Mouse (Mus musculus) cerebellum, adult 9-10 months (tissue): Measurements from ENCODE around the gene Tm9sf4.
A peak's percentile ranks its signal among the peaks of the same experiment; 100 is the strongest.

Source experiments
- DNase-seq: peaks from one replicate; pipeline ENCODE4 v3.0.0; 2022

Gene Tm9sf4

GRCm38 (mm10) chr2:153160133-153160532 is 970 bp upstream of the Tm9sf4 start:
- DNase-seq: no peak

GRCm38 (mm10) chr2:153161684-153162080 is 579 bp downstream of the Tm9sf4 start:
- DNase-seq: peak; percentile 35

DNA sequence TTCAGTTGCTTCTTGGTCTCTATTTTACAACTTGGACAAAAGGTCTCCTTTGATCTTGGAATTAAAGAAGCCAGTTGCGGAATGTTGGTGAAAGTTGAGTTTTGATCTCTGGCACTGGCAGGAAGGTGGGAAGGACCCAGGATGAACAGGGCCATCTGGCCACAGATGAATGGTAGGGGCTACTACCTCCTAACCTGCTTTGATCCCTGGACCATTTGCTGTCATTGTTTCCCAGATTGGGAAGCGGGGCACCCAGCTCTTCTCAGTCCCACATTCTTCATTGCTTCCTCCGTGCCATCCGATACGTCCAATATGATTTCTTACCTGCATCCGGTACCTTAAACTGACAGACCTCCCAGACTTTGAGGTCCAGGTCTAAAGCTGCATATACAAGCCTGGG is 6.0 kb downstream of the Tm9sf4 start:
- no peak for DNase-seq

GRCm38 (mm10) chr2:153168134-153168820 is 7.2 kb downstream of the Tm9sf4 start:
- no peak for DNase-seq

- DNase-seq: no peak
Measured at GRCm38 (mm10) chr2:153170490-153171224, 9.6 kb downstream of the Tm9sf4 start.

GRCm38 (mm10) chr2:153171966-153172365 is 10.9 kb downstream of the Tm9sf4 start:
- no peak for DNase-seq

DNA sequence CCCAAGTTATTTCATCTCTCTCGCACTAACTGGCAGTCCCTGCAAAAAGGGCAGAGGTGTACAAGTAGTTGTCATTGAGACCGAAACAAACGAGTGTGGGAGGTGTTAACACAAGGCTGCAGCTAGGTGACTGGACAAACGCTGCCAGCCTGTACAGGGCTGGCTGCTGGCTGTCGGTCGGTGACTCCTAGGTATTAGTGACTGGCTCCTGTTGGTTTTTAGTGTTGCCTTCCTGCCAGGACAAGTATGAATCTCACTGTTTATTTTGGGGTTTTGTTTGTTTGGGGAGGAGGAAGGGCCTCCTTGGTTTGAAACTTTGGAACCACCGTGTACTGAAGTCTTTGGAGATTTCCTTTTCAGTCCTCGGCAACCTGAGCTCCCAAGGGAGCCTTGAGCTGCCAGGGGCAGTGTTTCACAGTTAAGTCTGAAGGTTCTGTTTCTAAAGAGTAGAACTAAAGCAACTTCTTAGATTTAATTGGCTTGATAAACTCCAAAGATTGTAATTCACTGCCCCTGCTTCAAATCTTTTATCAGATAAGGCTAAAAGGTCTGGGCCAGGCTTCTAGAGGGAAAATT is 15.0 kb downstream of the Tm9sf4 start:
- DNase-seq: no peak

DNA sequence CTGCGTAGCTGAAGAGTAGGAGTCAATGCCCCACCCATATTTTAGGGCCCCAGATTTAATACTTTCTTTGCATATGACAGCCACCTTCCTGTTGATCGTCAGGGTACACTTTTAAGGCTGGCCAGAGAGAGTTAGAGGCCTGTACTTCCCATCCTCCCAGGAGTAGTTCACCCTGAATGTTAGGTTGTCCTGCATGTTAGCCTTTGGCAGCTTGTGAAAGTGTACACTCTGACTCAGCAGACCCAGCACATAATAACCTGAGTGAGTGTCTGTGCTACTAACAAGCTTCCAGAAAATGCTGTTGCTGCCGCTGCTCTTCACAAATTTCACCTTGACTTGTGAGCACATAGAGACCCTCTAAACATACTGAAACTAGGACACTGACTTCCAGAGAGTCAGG is 16.1 kb downstream of the Tm9sf4 start:
- DNase-seq: no peak

- no peak for DNase-seq
Measured at GRCm38 (mm10) chr2:153179126-153179860, 18.2 kb downstream of the Tm9sf4 start.

- DNase-seq: no peak
Measured at GRCm38 (mm10) chr2:153179961-153180360, 18.9 kb downstream of the Tm9sf4 start.

DNA sequence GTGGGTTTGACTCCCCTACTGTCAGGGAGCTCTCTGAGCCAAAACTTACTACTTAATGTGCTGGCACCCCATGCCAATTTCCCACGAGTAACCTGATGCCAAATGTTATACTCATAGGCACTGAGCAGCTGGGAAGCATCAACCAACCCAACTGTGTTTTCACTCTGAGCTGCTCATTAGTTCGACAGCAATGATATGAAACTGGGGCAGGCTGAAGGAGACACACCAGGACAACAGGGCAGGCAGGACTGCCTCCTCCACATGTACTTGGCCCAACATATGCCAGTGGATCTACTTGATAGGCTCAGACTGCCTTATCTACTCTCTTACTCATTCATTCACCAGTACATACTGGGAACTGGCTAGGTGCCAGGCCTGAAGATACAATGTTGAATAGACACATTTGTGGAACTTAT is 25.1 kb downstream of the Tm9sf4 start:
- peak; percentile 21 for DNase-seq

GRCm38 (mm10) chr2:153187848-153188247 is 26.7 kb downstream of the Tm9sf4 start:
- no peak for DNase-seq

GRCm38 (mm10) chr2:153191242-153191641 is 30.1 kb downstream of the Tm9sf4 start:
- no peak for DNase-seq

DNA sequence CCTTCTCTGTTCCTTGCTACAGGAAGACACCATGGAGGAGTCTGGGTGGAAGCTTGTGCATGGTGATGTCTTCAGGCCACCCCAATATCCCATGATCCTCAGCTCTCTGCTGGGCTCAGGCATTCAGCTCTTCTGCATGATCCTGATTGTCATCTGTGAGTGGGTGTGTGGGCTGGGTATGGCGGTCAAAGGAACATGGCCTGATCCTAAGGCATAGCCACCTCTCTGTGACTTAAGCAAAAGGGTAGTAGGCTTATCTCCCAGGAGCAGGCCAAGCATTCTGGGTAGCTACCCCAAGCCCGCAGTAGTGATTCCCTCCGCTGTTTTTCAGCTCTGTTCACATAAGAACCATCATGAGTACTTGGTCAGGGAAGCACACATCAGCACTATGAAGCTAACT is 33.2 kb downstream of the Tm9sf4 start:
- DNase-seq: no peak

- DNase-seq: no peak
Measured at GRCm38 (mm10) chr2:153198485-153198884, 37.4 kb downstream of the Tm9sf4 start.

- no peak for DNase-seq
Measured at GRCm38 (mm10) chr2:153199114-153199513, 38.0 kb downstream of the Tm9sf4 start.

DNA sequence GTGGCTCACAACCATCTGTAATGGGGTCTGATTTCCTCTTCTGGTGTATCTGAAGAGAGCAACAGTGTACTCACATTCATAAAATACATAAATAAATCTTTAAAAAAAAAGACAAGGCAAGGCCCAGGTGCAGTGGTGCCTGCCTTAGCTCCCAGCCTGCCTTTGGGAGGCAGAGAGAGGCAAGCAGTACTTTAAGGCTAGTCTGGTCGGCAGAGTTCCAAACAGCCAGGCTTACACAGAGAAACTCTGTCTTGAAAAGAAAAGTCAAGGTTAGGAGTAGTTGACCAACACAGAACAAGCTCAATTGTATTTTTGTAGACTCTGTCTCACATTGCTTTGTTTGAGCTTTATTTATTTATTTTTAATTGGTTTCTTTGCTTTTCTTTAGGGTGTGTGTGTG is 41.7 kb downstream of the Tm9sf4 start:
- DNase-seq: no peak

GRCm38 (mm10) chr2:153208149-153208548 is 47.0 kb downstream of the Tm9sf4 start:
- no peak for DNase-seq

GRCm38 (mm10) chr2:153209286-153209685 is 48.2 kb downstream of the Tm9sf4 start:
- peak; percentile 31 for DNase-seq

GRCm38 (mm10) chr2:153211451-153211850 is 50.3 kb downstream of the Tm9sf4 start:
- DNase-seq: no peak

- DNase-seq: no peak
Measured at GRCm38 (mm10) chr2:153213351-153213750, 52.2 kb downstream of the Tm9sf4 start.

DNA sequence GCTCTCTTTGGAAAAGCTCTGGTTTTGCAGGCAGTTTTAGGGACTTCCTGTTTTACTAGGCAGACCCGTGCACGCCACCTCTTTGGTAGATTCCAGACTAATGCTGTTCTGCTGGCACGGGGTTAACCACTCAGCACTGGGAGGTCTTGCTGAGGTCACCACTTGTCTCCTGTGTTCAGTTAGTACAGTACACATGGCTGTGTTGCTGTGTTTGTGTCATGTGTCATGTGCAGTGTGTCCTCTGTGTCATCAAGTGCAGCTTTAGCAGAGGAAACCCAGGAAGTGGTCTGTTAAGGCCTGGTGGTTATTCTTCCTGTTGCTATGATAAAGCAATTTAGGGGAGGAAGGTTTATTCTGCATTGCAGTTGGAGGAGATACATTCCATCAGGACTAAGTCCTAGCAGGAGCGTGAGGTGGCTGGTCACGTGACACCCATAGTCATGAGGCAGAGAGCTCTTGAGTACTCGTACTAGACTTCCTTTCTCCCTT is 53.7 kb downstream of the Tm9sf4 start:
- no peak for DNase-seq

- no peak for DNase-seq
Measured at GRCm38 (mm10) chr2:153215421-153215820, 54.3 kb downstream of the Tm9sf4 start.
